Mouse (Mus musculus) MEL (cell line): ENCODE data around the gene Adra1d.

Source experiments
- CTCF ChIP-seq, 3 experiments: IDR thresholded peaks in 2 of 3; conservative IDR thresholded peaks in 1 of 3; 2 replicates each; pipeline ENCODE4 v1.5.1; 2011 to 2012; ENCODE audit warnings: low read length in 3 of 3, low read depth in 2 of 3, mild to moderate bottlenecking in 2 of 3, improper control_type of control experiment in 1 of 3, inconsistent platforms in 1 of 3, mixed read lengths in 1 of 3, moderate library complexity in 1 of 3; ENCODE audit not compliant: control insufficient read depth in 1 of 3, insufficient read depth in 1 of 3, poor library complexity in 1 of 3, severe bottlenecking in 1 of 3
- E2F4 ChIP-seq: IDR thresholded peaks from 2 replicates; pipeline ENCODE4 v1.6.1; 2011; ENCODE audit warnings: low read depth, low read length, improper control_type of control experiment, borderline replicate concordance
- EP300 ChIP-seq, 2 experiments: IDR thresholded peaks; 2 replicates each; pipeline ENCODE4 v1.6.1; 2011; ENCODE audit warnings: improper control_type of control experiment in 2 of 2, low read length in 2 of 2, low read depth in 1 of 2, mild to moderate bottlenecking in 1 of 2
- GABPA ChIP-seq: IDR thresholded peaks from 2 replicates; pipeline ENCODE4 v1.6.1; 2012; ENCODE audit warnings: low read depth, mild to moderate bottlenecking, inconsistent platforms, low read length, improper control_type of control experiment, moderate library complexity
- MXI1 ChIP-seq: IDR thresholded peaks from 2 replicates; pipeline ENCODE4 v1.6.1; 2011; ENCODE audit warnings: mild to moderate bottlenecking, low read depth, low read length, improper control_type of control experiment
- MYC ChIP-seq: IDR thresholded peaks from 2 replicates; pipeline ENCODE4 v1.6.1; 2011; ENCODE audit warnings: low read depth, mild to moderate bottlenecking, low read length, improper control_type of control experiment, moderate library complexity
- POLR2A ChIP-seq, 2 experiments: IDR thresholded peaks; 2 replicates each; pipeline ENCODE4 v1.6.1; 2011 to 2012; ENCODE audit warnings: low read length in 2 of 2, mild to moderate bottlenecking in 2 of 2, control low read depth in 1 of 2, improper control_type of control experiment in 1 of 2, low read depth in 1 of 2, moderate library complexity in 1 of 2; ENCODE audit not compliant: control insufficient read depth in 1 of 2, insufficient read depth in 1 of 2, poor library complexity in 1 of 2
- RAD21 ChIP-seq: IDR thresholded peaks from 2 replicates; pipeline ENCODE4 v1.6.1; 2011; ENCODE audit warnings: mild to moderate bottlenecking, low read depth, low read length, improper control_type of control experiment
- USF2 ChIP-seq, 2 experiments: IDR thresholded peaks; 2 replicates each; pipeline ENCODE4 v1.6.1; 2011 to 2012; ENCODE audit warnings: improper control_type of control experiment in 2 of 2, low read length in 2 of 2, borderline replicate concordance in 1 of 2, inconsistent platforms in 1 of 2, low read depth in 1 of 2, mild to moderate bottlenecking in 1 of 2; ENCODE audit not compliant: insufficient read depth in 1 of 2
- ZMIZ1 ChIP-seq: IDR thresholded peaks from 2 replicates; pipeline ENCODE4 v1.6.1; 2012; ENCODE audit warnings: low read depth, mild to moderate bottlenecking, inconsistent platforms, low read length, improper control_type of control experiment, moderate library complexity
- ZNF384 ChIP-seq: IDR thresholded peaks from 2 replicates; pipeline ENCODE4 v1.6.1; 2012; ENCODE audit warnings: low read depth, mild to moderate bottlenecking, inconsistent platforms, low read length, improper control_type of control experiment

DNA sequence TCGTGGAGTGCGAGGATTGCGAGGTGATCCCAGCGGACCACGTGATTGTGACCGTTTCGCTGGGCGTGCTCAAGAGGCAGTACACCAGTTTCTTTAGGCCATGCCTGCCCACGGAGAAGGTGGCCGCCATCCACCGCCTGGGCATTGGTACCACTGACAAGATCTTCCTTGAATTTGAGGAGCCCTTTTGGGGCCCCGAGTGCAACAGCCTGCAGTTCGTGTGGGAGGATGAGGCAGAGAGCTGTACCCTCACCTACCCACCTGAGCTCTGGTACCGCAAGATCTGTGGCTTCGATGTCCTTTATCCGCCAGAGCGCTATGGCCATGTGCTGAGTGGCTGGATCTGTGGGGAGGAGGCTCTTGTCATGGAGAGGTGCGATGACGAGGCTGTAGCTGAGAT lies 41.3 kb downstream of the Adra1d start:
- TF ChIP-seq USF2 (IDR thresholded peaks at IDR 0.05; ENCODE audit: borderline replicate concordance in 1 of 2, insufficient read depth in 1 of 2, low read depth in 1 of 2, low read length in 2 of 2) = no peak
- no peak for TF ChIP-seq CTCF (IDR thresholded peaks at IDR 0.05 in 2 of 3, conservative IDR thresholded peaks at IDR 0.05 in 1 of 3; ENCODE audit: control insufficient read depth in 1 of 3, insufficient read depth in 1 of 3, low read depth in 2 of 3, low read length in 3 of 3, poor library complexity in 1 of 3, severe bottlenecking in 1 of 3)
- TF ChIP-seq RAD21 = no peak
- TF ChIP-seq ZNF384 = no peak
- TF ChIP-seq POLR2A (IDR thresholded peaks at IDR 0.05; ENCODE audit: control insufficient read depth in 1 of 2, insufficient read depth in 1 of 2, low read depth in 1 of 2, low read length in 2 of 2, poor library complexity in 1 of 2) = no peak
- TF ChIP-seq EP300 (IDR thresholded peaks at IDR 0.05; ENCODE audit: low read depth in 1 of 2, low read length in 2 of 2) = no peak
- no peak for TF ChIP-seq MXI1
- TF ChIP-seq ZMIZ1 = no peak
- no peak for TF ChIP-seq GABPA
- TF ChIP-seq E2F4 = no peak
- TF ChIP-seq MYC = no peak
